Mouse (Mus musculus): ENCODE data around the gene Gm5678.

DNA sequence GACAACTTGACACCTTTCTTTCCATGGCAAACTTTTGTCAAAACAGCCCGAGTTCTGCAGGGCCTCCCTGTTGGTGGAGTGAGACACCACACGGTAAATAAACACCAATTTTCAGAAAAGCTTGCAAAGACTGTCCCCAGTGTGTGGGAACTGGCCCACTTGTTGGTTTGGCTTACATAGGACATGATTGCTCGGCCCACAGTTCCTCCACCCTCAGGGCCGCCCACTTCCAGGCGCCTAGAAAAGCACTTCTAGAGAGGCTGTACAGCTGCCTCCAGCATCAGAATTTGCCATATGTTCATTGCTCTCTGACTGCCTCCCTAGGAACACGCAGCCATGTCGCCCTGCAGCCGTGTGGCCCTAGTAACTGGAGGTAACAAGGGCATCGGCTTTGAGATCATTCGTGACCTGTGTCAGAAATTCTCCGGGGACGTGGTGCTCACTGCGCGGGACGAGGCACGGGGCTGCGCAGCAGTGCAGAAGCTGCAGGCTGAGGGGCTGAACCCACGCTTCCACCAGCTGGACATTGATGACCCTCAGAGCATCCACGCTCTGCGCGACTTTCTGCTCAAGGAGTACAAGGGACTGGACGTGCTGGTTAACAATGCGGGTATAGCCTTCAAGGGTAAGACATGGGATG, at the start of gene Gm5678:
- TF ChIP-seq POLR2A (IDR thresholded peaks at IDR 0.05; ENCODE audit: low read depth, low read length) = no peak
- TF ChIP-seq CTCF (IDR thresholded peaks at IDR 0.05; ENCODE audit: extremely low read depth, insufficient read length, insufficient replicate concordance, low read depth, low read length) = no peak

All from small intestine, adult 2 months (tissue).